Mouse (Mus musculus) liver, embryonic 16.5 days (tissue): Measurements from ENCODE around the gene Psmd1. TPM values are rescaled to one million over a fixed set of nuclear protein-coding genes. Genes with fewer than 3 reads are reported as not detected.

Experiments used
- ATAC-seq: fragments of 200-750 bp; cut with Nextera tagmentation; 2 replicates; pipeline ENCODE4 v1.8.0; 2017; ENCODE audit warnings: low read depth, mild to moderate bottlenecking, moderate number of reproducible peaks, moderate library complexity
- H3K27ac ChIP-seq: fragments of 300-500 bp; sonication (generic); 2 replicates; pipeline ENCODE4 v1.5.1; 2014; ENCODE audit warnings: mild to moderate bottlenecking, low read length
- H3K27me3 ChIP-seq: fragments of 300-500 bp; sonication (generic); 2 replicates; pipeline ENCODE4 v1.6.1; 2014; ENCODE audit warnings: low read depth, low read length, mixed read lengths; ENCODE audit not compliant: control insufficient read depth, insufficient read depth
- H3K36me3 ChIP-seq: fragments of 300-500 bp; sonication (generic); 2 replicates; pipeline ENCODE4 v1.6.1; 2014; ENCODE audit warnings: mild to moderate bottlenecking; ENCODE audit not compliant: control insufficient read depth, insufficient read depth
- H3K4me1 ChIP-seq: fragments of 300-500 bp; sonication (generic); 2 replicates; pipeline ENCODE4 v1.6.1; 2014; ENCODE audit warnings: low read depth, low read length, mixed read lengths; ENCODE audit not compliant: control insufficient read depth
- H3K4me2 ChIP-seq: fragments of 300-500 bp; sonication (generic); 2 replicates; pipeline ENCODE4 v1.6.1; 2014; ENCODE audit warnings: low read depth, low read length, mixed read lengths
- H3K4me3 ChIP-seq: fragments of 300-500 bp; sonication (generic); 2 replicates; pipeline ENCODE4 v1.5.1; 2014; ENCODE audit warnings: low read depth, mild to moderate bottlenecking, low read length
- H3K9ac ChIP-seq: fragments of 300-500 bp; sonication (generic); 2 replicates; pipeline ENCODE4 v1.6.1; 2014; ENCODE audit warnings: low read depth, low read length
- H3K9me3 ChIP-seq: fragments of 300-500 bp; sonication (generic); replicated peaks from 2 replicates; pipeline ENCODE4 v1.6.1; 2016; ENCODE audit warnings: low read length; ENCODE audit not compliant: control insufficient read depth
- WGBS: fragments of 180-500 bp; shearing (Covaris S2); extraction: QIAGEN DNeasy Blood & Tissue Kit; methylation state at CpG from one replicate; pipeline ENCODE4 v1.1.7; 2014; ENCODE audit not compliant: insufficient replicate concordance; 5-methylcytosine and 5-hydroxymethylcytosine counted together
- polyA plus RNA-seq: library from polyadenylated mRNA; unstranded; fragments of >200 nt; fragmentation: Nextera tagmentation; extraction: Ambion mirVana; gene quantifications from 2 replicates; pipeline ENCODE4 v1.2.1, GENCODE M21; 2015

Gene Psmd1
- polyA plus RNA-seq, 1 experiment from 2014 or later: 82.2 TPM

DNA sequence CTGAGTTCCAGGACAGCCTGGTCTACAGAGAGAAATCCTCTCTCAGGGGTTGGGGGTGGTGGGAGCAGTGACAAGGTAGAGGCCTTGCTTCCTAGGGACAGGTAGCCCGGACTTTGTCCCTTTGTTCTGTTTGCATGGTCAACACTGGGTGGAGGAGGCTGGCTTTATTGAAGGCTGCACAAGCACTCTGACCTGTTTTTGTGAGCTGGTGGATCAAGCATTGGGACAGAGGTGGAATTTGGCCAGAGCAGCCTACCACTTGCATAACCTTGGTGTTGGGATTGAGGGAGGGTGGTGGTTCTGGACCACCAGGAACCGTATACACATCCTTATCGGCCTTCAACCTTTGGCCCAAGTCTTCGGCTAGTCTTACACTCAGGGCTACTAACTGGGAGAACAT is 7.9 kb upstream of the Psmd1 start:
- H3K36me3 ChIP-seq: no peaks in the 10 kb centered on the region
- H3K9ac ChIP-seq: no peak overlapping the region
- H3K27me3 ChIP-seq: no peaks in the 10 kb centered on the region
- ATAC-seq: peak; percentile 86
- no peak overlapping the region for H3K4me3 ChIP-seq
- peak overlapping the region; percentile 75 for H3K27ac ChIP-seq
- no peaks in the 10 kb centered on the region for H3K9me3 ChIP-seq
- WGBS: 64% methylated on average over 4 of the region's 4 CpGs
- peaks cover 5% of the 10 kb centered on the region for H3K4me1 ChIP-seq
- no peak overlapping the region for H3K4me2 ChIP-seq

DNA sequence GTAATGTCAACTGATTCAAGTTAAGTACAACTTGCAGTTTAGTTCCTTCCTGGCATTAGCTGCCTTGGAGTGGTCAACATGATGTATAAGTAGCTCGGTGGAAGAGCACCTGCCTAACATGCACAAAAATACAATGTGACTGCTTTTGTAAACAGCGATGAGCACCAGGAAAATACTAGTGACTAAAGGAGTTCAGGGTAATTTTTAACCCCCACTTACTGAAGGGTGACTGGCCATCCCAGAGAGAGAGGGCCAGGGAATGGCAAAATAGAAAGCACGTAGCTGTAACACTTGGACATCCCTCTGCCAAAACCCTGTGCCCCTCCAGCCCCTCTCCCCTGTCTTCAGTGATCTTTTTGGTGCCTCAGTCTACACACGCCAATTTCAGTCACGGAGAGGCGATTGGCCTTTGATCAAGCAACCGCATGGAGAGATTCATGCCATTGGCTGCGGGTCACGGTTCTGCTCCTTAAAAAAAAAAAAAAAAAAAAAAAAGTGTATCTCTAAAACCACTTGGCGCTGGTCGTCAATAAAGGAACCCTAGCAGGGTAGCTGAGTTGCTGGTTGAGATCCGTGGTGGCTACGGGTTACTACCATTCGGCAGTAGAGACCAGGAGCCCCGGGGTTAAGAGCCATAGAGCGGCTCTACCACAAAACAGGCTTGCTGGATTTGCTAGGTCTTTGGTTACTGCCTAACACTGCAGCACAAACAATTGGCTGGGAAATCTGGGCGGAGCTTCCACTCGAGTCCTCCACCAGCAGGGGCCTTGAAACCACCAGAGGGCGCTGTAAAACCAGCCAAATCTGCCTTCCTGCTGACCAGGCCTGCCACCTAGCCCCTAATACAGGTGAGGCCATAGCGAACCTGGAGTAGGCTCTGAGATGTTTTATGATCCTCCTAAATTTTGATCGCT is 5.1 kb upstream of the Psmd1 start:
- peak overlapping the region; percentile 54 for H3K4me3 ChIP-seq
- peak; percentile 67 for ATAC-seq
- H3K4me1 ChIP-seq: peaks cover 9% of the 10 kb centered on the region
- H3K27me3 ChIP-seq: no peaks in the 10 kb centered on the region
- H3K9ac ChIP-seq: peak overlapping the region; percentile 58
- H3K9me3 ChIP-seq: no peaks in the 10 kb centered on the region
- WGBS: 6% methylated on average over 21 of the region's 21 CpGs
- H3K36me3 ChIP-seq: peaks cover 2% of the 10 kb centered on the region; the same call in 1 of the 2 replicates
- H3K27ac ChIP-seq: peak overlapping the region; percentile 71; the same call in 1 of the 2 replicates
- peak overlapping the region; percentile 73 for H3K4me2 ChIP-seq

DNA sequence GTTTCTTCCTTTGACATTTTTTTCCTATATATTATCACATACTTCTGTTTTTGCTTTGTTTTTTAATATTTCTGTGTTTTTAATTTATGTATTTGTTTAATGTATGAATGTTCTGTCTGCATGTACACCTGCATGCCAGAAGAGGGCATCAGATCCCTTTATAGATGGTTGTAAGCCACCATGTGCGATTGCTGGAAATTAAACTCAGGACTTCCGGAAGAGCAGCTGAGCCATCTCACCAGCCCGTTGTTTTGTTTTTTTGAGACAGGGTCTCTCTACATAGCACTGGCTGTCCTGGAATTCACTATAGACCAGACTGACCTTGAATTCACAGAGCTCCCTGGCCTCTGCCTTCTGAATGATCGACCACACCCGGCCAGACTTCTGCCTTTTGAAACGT is 1.7 kb upstream of the Psmd1 start:
- Histone ChIP-seq H3K4me2 (no peak overlapping the region), H3K9me3 (no peaks in the 10 kb centered on the region), H3K9ac (no peak overlapping the region), H3K27me3 (no peaks in the 10 kb centered on the region), H3K4me3 (no peak overlapping the region), H3K36me3 (peaks cover 2% of the 10 kb centered on the region; the same call in 1 of the 2 replicates), H3K27ac (no peak overlapping the region), H3K4me1 (peaks cover 24% of the 10 kb centered on the region)
- WGBS: 68% methylated on average over 6 of the region's 6 CpGs
- ATAC-seq: no peak

- peaks cover 40% of the 10 kb centered on the region for H3K36me3 ChIP-seq
- no peaks in the 10 kb centered on the region for H3K9me3 ChIP-seq
- ATAC-seq: no peak
- WGBS: 87% methylated on average over 2 of the region's 2 CpGs
- H3K27me3 ChIP-seq: no peaks in the 10 kb centered on the region
- H3K27ac ChIP-seq: no peak overlapping the region
- H3K9ac ChIP-seq: no peak overlapping the region
- no peak overlapping the region for H3K4me2 ChIP-seq
- no peaks in the 10 kb centered on the region for H3K4me1 ChIP-seq
- H3K4me3 ChIP-seq: no peak overlapping the region
Measured at GRCm38 (mm10) chr1:86076565-86076964, 12.4 kb downstream of the Psmd1 start.

GRCm38 (mm10) chr1:86094413-86094812 is 30.2 kb downstream of the Psmd1 start:
- 84% methylated on average over 7 of the region's 7 CpGs for WGBS
- peaks cover 40% of the 10 kb centered on the region for H3K36me3 ChIP-seq

DNA sequence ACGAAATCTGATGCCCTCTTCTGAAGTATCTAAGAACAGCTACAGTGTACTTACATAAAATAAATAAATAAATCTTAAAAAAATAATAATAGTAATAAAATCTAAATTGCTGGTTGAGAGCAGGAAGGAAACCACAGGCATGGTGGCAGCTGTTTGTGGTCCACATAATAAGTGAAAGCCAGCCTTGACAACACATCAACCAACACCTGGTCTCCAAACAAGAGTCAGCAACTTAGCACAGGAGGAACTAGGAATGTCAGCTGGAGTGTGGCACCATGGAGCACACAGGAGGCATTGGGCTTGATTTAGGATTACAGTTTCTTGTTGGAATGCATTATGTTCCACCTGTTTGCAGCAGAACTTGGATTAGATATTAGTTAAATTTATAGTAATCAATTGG is 40.9 kb downstream of the Psmd1 start:
- no peak for ATAC-seq
- Histone ChIP-seq H3K4me2 (no peak overlapping the region), H3K27me3 (no peaks in the 10 kb centered on the region), H3K4me1 (no peaks in the 10 kb centered on the region), H3K9ac (no peak overlapping the region), H3K4me3 (no peak overlapping the region), H3K9me3 (no peaks in the 10 kb centered on the region), H3K36me3 (peaks cover 9% of the 10 kb centered on the region; the same call in 1 of the 2 replicates), H3K27ac (no peak overlapping the region)
- WGBS: 88% methylated on average over 1 of the region's 1 CpGs

More at GRCm38 (mm10) chr1:86094413-86094812, 30.2 kb downstream of the Psmd1 start:
- Histone ChIP-seq H3K4me2 (no peak overlapping the region), H3K9me3 (no peaks in the 10 kb centered on the region), H3K4me3 (no peak overlapping the region), H3K4me1 (no peaks in the 10 kb centered on the region), H3K9ac (no peak overlapping the region), H3K27ac (no peak overlapping the region), H3K27me3 (no peaks in the 10 kb centered on the region)
- ATAC-seq: no peak

- H3K4me3 ChIP-seq: no peak within 1 kb of the TSS
- ATAC-seq: no peak
- H3K4me1 ChIP-seq: no peaks in the 10 kb centered on the region
- H3K36me3 ChIP-seq: peaks cover 8% of the 10 kb centered on the region; the same call in 1 of the 2 replicates
- H3K27ac ChIP-seq: no peak within 1 kb of the TSS
- WGBS: 71% methylated on average over 6 of the region's 6 CpGs
- no peaks in the 10 kb centered on the region for H3K9me3 ChIP-seq
- H3K27me3 ChIP-seq: no peaks in the 10 kb centered on the region
- H3K9ac ChIP-seq: no peak within 1 kb of the TSS
- no peak within 1 kb of the TSS for H3K4me2 ChIP-seq
Measured at GRCm38 (mm10) chr1:86111779-86112178, 47.6 kb downstream of the Psmd1 start, which contains the start of gene Htr2b. Gene Htr2b, minus strand, starts transcription at chr1:86111970.

DNA sequence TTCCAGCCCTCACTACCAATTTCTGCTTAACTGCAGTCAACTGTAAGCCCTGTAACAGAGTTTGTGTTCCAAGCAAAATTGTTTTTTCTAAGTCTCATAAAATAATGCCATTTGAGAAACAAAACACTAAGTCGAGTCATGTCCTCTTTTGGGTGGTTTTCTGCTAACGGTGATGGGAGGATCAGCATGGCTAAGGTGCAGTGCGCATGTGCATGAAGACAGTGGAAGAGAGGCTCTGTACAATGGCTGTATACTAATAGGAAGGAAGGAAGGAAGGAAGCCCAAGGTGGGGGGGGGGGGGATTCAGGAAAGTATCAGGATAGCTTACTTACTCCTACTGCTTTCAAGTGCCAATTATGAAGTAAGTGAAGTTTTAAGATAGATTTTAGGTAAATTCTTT is 50.0 kb downstream of the Psmd1 start:
- WGBS: 70% methylated on average over 3 of the region's 3 CpGs
- Histone ChIP-seq H3K4me2 (no peak overlapping the region), H3K4me3 (no peak overlapping the region), H3K4me1 (no peaks in the 10 kb centered on the region), H3K27me3 (no peaks in the 10 kb centered on the region), H3K36me3 (peaks cover 14% of the 10 kb centered on the region), H3K9me3 (no peaks in the 10 kb centered on the region), H3K9ac (no peak overlapping the region), H3K27ac (no peak overlapping the region)
- no peak for ATAC-seq

GRCm38 (mm10) chr1:86119549-86119948 is 55.4 kb downstream of the Psmd1 start:
- Histone ChIP-seq H3K4me2 (no peak overlapping the region), H3K27ac (no peak overlapping the region), H3K4me3 (no peak overlapping the region), H3K27me3 (no peaks in the 10 kb centered on the region), H3K9ac (no peak overlapping the region), H3K36me3 (peaks cover 26% of the 10 kb centered on the region), H3K4me1 (no peaks in the 10 kb centered on the region), H3K9me3 (no peaks in the 10 kb centered on the region)
- ATAC-seq: no peak
- WGBS: 88% methylated on average over 4 of the region's 4 CpGs
